Mouse (Mus musculus) kidney, postnatal 14 days (tissue): ENCODE data around the gene Mybpc3.

Source experiments
- DNase-seq: peaks from one replicate; pipeline ENCODE4 v3.0.0; 2022; ENCODE audit warnings: mixed read lengths

Gene Mybpc3

DNA sequence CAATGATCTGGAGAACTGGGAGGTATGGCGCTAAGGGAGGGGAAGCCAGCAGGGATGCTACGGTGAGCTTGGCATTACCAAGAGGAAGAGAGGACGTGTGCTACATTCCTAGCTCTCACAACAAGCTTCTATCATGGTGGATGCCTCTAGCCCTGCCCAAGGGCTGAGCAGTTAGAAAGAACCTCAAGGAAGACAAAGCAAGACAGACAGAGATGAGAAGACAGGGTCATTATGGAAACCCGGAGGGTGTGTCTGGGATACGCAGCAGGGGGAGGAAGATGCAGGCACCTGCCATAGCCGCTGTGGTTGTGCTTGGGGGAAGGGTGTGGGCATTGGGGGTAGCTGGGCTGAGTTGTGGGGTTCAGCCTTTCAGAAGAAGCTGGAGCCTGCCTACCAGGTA lies 5.6 kb downstream of the Mybpc3 start:
- no peak for DNase-seq

DNA sequence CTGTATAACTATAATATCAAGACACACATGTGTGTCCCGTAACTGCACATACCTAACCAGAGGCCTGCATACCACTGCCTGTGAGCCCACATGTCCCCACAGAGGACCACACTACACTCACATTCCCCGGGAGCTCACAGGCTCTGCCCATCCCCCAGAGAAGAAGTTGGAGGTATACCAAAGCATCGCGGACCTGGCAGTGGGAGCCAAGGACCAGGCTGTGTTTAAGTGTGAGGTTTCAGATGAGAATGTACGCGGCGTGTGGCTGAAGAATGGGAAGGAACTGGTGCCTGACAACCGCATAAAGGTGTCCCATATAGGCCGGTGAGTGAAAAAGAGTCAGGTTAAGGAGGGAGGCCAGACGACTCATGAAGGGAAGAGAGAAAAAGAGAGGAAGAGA lies 7.2 kb downstream of the Mybpc3 start:
- DNase-seq = no peak

DNA sequence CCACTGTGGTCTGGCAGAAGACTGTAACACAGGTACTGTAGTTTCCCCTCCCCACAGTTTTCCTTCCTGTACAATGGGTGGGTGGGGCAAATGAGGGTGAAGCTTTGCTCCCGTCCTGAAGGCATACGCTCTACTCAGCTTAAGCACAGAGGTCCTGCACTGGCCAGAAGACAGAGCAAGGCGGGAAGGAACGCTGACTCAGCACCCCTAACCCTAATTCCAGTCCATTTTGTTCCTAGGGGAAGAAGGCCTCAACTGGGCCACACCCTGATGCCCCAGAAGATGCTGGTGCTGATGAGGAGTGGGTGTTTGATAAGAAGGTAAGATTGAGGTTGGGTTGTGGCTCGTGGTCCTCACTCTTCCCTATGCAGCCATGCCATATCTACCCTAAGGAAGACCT lies 10.8 kb downstream of the Mybpc3 start:
- no peak for DNase-seq

DNA sequence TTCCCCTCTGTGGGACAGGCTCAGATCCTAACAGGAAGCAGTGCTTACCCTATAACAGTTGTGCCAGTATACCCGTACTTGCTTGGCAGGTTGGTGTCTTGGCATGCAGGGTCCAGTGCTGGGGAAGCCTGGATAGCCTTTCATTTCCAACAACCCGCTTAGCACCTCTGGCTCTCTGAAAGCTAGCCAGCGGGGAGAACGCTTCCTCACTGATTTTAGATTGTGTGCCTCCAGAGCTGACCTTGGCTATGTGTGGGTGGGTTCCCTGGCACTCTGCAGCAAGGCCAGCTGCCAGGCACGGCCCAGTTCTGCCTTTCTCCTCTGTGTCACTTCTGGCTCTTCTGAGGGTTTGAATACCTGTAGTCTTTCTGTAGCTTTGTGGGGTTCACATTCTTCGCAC lies 12.2 kb downstream of the Mybpc3 start:
- DNase-seq = no peak

DNA sequence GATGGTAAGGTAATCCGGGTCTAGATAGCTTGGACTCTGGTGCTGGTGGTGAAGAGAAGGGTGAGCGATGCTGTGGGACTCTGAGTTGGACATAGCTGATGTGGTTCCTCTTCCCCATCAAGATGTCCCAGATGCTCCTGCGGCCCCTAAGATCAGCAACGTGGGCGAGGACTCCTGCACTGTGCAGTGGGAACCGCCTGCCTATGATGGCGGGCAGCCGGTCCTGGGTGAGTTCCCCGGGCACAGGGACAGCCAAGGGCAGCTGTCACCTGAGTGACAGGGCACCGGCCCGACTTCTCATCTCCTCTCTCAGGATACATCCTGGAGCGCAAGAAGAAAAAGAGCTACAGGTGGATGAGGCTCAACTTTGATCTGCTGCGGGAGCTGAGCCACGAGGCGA lies 13.3 kb downstream of the Mybpc3 start:
- DNase-seq = no peak

GRCm38 (mm10) chr2:91132035-91132434 lies 14.1 kb downstream of the Mybpc3 start:
- no peak for DNase-seq

DNA sequence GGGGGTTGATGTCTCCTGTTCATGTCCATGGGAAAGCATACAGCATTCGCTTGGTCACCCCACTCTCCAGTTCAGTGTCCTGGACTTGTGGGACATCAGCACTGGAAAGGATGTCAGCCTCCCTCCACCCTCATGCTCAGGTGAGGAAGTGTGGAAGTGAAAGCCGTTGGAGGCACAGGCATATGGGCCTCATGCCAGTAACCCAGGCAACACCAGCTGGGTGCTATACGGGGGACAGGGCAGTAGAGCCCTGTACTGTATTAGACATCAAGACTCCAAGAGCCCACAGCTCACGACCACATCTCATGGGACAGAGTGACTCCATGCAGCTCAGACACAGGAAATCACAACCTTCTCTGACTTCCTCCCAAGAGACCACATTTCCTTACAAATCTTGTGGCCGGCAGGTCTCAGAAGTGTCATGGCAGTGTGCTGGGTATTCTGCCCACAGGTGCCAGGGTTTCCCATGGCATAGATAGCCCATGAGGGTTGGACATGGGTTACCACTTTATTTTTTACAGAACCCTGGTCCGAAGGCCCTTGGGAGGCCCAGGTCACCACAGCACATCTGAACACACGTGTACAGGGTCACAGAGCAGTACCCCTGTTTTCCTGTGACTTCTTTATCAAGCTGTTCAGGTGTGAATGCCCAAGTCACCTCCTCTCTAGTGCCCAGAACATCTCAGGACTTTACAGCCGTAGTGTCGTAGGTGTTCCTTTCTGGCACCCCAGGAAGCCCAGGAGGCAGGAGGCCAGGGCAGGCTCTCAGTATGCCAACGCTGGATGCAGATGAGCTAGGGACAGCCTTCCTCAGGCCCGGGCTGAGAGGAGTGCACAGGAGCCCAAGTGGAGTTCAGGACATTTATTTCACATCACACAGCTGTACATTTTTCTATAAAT lies 18.8 kb downstream of the Mybpc3 start:
- no peak for DNase-seq

DNA sequence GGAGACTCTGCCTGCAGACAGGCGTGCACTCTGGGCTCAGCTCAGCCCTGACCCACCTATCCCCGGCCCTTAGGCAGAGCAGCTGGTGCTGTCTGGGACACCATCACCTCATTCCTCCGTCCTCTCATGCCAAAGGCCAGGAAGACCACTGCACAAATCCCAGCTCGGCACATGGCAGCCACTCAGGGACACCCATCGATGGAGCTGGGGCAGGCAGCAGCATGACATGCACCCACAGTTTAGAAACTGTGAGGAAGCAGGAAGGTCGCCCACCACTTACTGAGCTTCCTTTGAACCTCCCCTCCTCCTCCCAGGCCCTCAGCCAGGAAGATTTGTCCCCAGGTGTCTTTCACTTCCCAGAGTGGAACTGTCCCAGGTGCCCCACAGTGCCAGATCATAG lies 19.5 kb downstream of the Mybpc3 start:
- DNase-seq = no peak

DNA sequence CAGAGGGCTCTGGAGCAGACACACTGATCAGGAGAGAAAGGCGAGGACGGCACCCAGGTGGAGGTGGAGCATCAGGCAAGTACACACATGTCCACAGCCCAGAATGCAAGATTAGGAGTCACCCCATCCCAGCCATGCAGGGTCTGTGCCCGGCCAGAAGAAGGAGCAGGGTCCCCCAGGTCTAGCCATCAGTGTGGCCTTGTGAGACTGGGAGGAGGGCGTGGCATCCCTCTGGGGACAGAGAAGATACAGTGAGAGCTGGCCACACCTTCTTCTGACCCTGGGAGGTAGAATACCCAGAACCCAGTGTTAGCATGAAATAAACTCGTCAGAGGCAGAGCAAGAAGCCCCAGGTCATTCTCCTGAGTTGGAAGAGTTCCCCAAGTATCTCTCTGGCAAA lies 21.4 kb downstream of the Mybpc3 start:
- DNase-seq = no peak

DNA sequence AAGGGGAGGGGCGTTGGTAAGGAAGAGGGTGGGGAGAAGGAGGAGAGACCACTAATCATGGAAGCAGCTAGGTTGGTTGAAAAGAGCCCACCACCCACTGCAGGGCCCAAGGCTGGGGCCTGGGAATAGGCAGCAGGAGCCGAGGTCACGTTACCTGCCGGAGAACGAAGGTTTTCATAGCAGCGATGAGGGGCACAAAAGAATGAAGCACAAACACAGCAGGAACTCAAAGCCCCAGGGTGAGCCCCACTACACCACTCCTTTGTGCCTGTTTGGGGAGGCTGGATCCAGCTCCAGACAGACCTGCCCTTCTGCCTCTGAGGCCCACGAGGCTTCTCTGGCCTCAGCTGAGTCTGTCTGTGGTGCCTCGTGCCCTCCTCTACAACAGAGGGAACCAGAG lies 21.8 kb downstream of the Mybpc3 start:
- no peak for DNase-seq

- no peak for DNase-seq
Measured at GRCm38 (mm10) chr2:91142920-91143319, 25.0 kb downstream of the Mybpc3 start.

DNA sequence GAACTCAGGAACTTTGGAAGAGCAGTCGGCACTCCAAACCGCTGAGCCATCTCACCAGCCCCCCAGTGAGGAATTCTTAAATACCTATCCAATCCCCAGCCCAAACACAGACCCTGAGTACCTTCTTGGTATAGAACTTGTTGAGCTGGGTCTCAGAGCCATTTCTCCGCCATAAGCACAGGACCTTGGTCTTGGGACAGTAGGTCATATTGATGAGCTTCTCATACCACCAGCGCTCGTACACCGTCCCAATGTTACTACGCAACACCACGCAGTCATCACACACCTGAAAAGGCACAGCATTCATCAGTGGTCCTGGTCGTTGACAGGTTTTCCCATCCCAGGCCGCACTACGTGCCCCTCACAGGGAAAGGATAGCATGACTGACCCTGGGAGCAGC lies 25.5 kb downstream of the Mybpc3 start:
- DNase-seq = no peak

DNA sequence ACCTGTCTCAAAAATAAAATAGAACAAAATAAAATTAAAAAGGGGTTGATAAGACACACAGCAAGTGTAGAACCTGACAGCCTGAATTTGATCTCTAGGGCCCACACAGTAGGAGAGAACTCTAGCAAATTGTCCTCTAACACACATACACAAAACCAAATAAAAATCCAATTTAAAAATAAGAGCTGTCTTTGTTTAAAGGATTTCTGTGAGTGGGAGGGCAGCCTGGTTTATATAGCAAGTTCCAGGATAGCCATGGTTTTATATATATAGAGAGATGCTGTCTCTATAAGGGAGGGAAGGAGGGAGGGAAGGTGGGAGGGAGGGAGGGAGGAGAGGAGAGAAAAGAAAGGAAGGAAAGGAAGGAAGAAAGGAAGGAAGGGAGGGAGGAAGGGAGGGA lies 30.2 kb downstream of the Mybpc3 start:
- no peak for DNase-seq

- DNase-seq = no peak
Measured at GRCm38 (mm10) chr2:91151331-91151730, 33.4 kb downstream of the Mybpc3 start.

DNA sequence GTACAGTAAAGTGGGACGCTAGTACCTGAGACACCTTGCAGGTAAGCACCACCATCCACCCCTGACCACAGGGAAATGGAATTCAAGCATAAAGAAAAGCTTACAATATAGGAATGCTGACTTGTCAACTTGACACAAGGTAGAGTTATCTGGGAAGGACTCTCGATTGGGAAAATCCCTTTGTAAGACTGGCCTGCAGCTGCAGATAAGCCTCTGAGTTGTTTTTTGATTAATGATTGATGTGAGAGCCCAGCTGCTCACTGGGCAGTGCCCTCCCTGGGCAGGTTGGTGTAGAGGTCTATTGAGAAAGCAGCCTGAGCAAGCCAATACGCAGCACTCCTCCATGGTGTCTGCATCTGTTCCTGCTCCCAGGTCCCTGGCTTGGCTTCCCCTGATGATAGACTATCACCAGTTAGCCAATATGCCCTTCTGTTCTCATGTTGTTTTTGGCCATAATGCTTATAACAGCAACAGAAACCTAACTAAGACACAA lies 35.0 kb downstream of the Mybpc3 start:
- DNase-seq = no peak

DNA sequence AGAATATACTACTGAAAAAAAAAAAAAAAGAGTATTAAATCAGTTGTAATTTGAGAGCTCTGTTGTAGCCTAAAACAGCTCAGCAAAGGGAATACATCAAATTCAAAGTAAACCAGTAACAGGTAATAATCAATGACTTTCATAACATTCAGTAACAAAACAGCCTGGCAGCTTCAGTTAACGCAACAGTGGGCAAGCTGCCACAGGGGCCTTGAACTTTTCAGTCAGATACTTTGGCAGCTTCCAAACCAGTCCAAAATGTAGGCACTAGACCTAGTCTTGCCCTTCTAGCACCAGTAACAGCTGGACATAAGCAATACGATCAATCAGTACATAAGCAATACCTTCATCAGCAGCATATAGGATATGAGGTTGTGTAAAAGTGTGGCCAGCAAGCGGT lies 36.1 kb downstream of the Mybpc3 start:
- no peak for DNase-seq

GRCm38 (mm10) chr2:91157002-91157752 lies 39.2 kb downstream of the Mybpc3 start:
- no peak for DNase-seq

GRCm38 (mm10) chr2:91160591-91160990 lies 42.6 kb downstream of the Mybpc3 start:
- peak; percentile 9 for DNase-seq

DNA sequence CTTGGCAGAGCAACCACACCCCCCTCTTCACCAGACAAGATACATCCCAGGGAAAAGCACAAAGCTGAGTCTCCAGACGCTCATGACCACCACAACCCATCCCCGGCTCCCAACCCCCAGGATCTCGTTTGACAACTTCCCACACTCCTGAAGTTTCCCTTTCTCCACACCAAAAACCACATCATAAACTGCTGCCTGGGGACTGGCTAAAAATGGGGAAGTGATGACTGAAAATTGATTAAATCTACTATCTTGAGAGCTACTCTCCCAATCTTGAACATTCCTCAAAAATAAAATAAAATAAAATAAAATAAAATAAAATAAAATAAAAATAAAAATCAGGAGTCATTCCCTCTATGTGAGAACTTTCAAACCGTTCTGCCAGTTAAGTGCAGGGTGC lies 45.0 kb downstream of the Mybpc3 start:
- no peak for DNase-seq

- DNase-seq = no peak
Measured at GRCm38 (mm10) chr2:91163532-91163931, 45.6 kb downstream of the Mybpc3 start.

GRCm38 (mm10) chr2:91164991-91165390 lies 47.0 kb downstream of the Mybpc3 start:
- DNase-seq = no peak

- DNase-seq = no peak
Measured at GRCm38 (mm10) chr2:91167629-91168028, 49.7 kb downstream of the Mybpc3 start.

- no peak for DNase-seq
Measured at GRCm38 (mm10) chr2:91169587-91170322, 51.8 kb downstream of the Mybpc3 start.
